Mouse (Mus musculus) neutrophil, adult 5-6 weeks (primary cell): ENCODE data around the gene Atp1a3. TPM values are rescaled to one million over a fixed set of nuclear protein-coding genes. Genes with fewer than 3 reads are reported as not detected.
A peak's percentile ranks its signal among the peaks of the same experiment; 100 is the strongest.
"Not testable (repeated sequence)": the region's sequence is repeated elsewhere in the genome, so short reads cannot be mapped to it uniquely, and the experiment has no call there.

ENCODE experiments used
- ATAC-seq: fragments of 151-379, 151-347 bp; 2 replicates; pipeline ENCODE4 v1.8.0; 2017; ENCODE audit warnings: mild to moderate bottlenecking, moderate TSS enrichment; ENCODE audit not compliant: insufficient number of reproducible peaks, poor library complexity, low FRiP score, severe bottlenecking; ENCODE audit errors: extremely low read depth
- total RNA-seq: library from RNA; stranded (forward); fragments of 200-1000 nt; gene quantifications from 2 replicates; pipeline ENCODE4 v1.2.3, GENCODE M21; 2017

The Atp1a3 gene
- total RNA-seq, result 60.2 and 66.9 TPM in 2 replicates

DNA sequence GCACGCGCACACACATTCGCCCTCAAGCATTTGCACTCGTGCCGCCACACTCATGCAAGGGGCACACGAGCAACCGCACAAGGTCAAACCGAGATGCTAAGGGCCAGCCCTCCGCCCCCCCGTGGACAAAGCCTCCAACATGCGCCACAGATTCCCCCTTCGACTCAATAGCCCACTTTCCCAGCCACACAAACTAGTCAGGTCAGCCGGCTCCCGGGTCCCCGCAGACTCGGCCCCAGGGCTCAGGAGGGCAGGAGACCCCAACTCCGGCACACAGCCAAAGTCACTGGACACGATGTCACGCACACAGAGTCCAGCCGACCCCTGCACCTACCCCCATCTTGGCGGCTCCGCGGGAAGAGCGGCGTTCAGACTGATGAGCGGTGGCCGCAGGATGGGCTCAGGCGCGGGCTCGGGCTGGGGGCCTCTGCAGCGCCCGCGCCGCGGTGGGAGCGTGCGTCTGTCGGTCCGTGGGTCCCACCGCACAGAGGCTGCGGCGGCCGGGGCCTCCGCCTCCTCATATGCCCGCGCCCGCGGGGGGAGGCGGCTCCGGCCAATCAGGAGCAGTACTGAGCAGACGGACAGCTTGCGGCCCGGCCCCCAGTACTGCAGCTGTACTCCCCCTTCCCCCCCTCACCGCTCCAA lies at the start of gene Atp1a3:
Atp1a3 (minus strand) TSS at position 538 of the 645 bp plus-strand sequence.
- peak; percentile 34 for ATAC-seq

GRCm38 (mm10) chr7:25052587-25052986 lies 46.8 kb upstream of the Atp1a3 start:
- ATAC-seq, result no peak

GRCm38 (mm10) chr7:25049295-25049930 lies 43.7 kb upstream of the Atp1a3 start:
- ATAC-seq, result no peak

DNA sequence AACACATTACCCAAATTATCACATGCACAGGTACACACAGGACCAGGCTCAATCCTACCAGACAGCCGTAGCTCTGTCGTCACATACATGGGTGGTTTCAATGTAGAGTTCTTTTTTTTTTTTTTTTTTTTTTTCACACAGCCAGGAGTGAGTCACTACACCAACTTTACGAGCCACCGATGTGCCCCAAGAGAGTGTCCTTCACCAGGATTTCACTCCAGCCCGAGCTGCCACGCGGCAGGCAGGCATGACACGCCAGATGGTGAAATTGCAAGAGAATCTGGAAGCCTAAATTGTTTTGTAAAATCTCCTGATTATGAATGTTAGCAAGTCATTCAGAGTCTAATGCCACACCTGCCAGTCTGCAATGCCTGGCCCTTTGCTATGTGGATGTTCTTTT lies 41.6 kb upstream of the Atp1a3 start:
- no peak for ATAC-seq

GRCm38 (mm10) chr7:25044599-25044998 lies 38.8 kb upstream of the Atp1a3 start:
- not testable (repeated sequence) for ATAC-seq

DNA sequence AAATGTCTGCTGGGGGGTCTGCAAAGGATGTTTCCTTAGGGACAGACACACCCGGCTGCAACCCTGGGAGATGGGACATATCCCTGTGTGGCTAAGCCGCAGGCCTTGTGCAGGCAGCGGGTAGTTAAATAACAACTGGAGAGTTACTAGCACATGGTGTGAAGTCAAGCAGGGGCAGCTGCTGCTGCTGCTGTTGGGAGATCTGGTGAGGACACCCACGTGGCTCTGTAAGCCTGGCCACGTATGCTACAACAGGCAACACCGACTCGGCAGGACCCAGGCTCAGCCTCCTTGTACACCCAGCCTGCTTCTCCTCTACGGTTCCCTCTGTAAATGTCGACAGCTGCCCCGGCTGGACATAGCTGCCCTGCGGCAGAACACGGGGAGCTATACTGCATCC lies 36.2 kb upstream of the Atp1a3 start:
- ATAC-seq, result no peak

GRCm38 (mm10) chr7:25035916-25036315 lies 30.2 kb upstream of the Atp1a3 start:
- ATAC-seq, result peak; percentile 62; the same call in 1 of the 2 replicates

DNA sequence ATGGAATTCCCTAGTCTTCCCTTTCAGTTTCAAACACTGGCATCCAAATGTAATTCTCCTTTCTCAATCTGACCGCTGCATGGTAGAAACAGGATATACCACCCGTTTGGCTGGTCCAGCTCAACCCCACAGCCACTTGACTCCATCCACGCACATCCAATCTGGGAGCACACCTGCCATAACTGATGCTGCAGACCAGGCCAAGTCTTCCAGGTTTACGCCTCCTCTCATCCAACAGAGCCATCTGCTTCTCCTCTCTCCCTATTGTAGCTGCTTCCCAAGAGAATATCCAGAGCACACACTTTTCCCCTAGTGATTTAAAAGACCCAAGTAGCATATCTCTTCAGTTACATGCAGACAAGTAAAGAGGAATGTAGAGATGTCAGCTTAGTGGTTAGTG lies 29.0 kb upstream of the Atp1a3 start:
- no peak for ATAC-seq

GRCm38 (mm10) chr7:25031528-25031927 lies 25.8 kb upstream of the Atp1a3 start:
- ATAC-seq, result no peak

- ATAC-seq, result peak; percentile 65
Observed at GRCm38 (mm10) chr7:25030032-25030753, 24.4 kb upstream of the Atp1a3 start.

GRCm38 (mm10) chr7:25026452-25026851 lies 20.7 kb upstream of the Atp1a3 start:
- no peak for ATAC-seq

DNA sequence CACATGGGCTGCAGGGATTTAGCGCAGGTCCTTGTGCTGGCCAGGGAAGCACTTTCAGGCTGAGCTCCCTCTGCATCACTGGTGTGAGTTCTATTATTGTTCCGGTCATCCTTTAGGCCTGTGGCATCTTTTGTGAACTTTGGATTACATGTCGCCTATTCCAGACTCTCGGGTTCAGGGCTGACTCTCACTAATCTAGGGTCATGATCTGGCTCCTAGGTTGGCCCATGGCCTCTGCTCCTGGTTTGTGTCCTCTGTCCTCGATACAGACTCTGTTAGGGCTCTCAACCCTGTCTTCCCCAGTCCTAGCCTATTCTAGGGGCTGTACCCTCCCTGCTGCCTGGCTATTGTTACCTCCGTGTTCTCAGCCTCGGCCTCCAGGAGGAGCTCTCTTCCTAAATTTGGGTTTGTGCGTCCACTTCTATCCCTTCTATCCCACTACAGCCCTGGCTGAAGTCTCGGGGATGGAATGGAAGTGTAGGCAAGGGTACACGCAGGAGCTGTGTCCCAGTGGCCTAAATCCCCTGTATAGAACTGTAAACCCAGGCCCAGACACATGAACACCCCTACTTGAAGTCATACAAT lies 20.2 kb upstream of the Atp1a3 start:
- no peak for ATAC-seq

GRCm38 (mm10) chr7:25011592-25011991 lies 5.8 kb upstream of the Atp1a3 start:
- no peak for ATAC-seq

DNA sequence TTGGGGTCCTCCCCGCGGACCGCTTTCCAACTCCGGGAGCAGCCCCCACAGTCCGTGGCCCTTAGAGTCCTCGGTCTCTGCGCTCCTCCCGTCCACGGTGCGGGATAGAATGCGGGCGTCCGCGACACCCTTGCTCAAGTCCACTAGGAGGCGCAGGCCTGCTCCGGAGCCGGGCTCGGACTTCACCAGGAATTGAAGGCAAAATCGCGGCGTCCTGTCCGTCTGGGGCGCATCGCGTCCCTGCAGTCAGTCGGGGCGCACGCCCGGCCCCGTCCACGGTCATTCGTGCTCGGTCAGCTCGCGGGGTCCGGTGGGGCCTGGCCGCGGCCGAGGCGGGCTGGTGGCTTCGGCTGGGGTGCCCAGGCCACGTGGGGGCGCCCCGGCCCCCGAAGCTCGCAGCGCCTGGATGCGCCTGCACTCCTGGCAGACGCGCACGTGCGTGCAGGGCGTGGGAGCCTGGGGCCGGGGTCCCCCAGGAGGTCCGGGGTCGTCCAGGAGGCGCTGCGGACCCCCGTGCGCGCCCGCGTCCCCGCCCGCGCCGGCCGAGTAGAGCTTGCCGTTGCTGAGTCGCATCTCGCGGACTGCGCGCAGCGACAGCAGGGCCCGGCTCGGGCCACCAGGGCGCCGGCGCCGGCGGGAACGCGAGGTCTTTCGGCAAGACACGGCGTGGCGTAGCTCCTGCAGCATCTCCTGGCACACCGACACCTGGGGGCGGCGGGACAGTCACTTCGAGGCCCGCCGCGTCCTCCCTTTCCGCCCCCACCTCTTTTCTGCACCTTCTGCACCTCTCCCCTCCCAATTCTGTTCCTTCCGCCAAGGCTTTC lies 4.5 kb upstream of the Atp1a3 start:
- no peak for ATAC-seq

DNA sequence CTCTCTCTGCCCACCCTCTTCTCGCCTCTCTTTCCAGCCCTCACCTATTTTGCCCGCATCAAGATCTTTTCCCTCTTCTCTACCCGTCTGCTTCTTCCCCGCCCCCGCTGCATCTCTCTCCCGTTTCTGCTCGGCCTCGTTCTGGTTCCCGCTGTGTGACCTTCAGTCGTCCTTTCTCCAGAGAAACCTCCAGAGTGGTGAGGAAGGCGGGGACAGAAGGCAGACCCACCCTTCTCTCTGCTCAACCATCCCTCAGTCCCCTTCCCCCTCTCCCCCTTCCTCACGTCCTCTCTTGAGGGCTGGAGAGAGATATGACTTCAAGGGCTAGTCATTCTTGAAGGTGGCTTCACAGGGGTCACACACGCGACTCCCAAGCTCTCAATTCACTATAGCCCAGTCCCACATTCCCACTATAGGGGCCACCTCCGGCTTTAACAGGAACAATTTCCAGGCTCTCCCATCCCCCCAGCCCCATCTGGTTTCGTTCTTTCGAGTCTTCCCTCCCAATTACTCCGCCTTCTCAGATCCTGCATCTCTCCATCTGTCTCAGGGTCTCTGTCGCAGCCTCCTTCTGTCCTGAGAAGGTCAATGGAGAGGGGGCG lies 3.4 kb upstream of the Atp1a3 start:
- no peak for ATAC-seq

DNA sequence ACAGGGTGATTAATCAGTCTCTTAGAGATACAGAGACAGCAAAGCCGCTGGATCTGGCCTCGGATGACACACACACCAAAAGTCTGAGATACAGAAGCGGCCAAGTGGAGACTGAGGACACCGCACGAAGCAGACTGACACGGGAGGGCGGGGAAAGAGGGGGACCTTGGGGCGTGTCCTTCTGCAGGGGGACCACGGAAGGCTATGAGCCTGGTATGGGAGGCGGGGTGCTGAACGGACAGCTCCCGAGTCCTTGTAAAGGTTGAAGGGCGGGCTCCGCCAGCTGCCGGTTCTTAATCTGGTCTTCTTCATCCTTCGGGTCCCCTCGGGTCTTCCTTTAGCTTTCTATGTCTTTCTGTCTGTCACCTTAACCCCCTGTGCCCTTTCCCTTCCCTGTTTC lies 2.9 kb upstream of the Atp1a3 start:
- no peak for ATAC-seq

DNA sequence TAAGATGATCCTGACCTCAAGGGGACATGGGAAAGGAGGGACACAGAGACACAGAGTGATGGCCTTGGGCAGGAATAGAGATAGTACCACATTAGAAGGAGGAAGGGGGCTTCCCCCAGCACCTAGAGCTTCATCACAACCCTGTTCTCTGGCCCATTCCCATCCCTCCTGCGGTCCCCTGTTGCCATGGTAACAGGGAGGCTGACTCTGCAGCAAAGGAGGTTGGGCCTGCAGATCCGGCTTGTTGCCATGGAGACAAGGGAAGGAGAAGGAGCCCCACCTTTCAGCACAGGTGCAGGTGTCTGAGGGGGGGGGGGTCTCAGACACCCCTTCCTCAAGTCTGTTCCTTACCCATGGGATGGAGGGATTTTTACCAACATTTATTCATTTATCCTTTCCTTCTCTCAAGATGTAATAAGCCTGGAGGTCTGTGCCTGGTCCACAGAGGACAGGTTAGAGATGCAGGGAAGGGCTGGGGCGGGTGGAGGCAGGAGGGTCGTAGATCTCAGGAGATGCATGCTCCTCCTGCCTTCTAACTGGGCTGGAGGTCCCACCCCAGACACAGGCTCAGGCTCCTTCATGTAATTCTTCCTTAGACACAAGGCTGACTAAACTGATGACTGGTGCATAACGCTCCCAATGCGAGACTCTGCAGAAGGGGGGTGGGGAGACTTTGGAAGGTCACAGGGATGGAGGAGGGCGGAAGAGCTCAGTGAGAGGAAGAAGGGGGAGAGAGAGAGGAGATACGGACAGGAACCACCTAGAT lies 2.0 kb upstream of the Atp1a3 start:
- no peak for ATAC-seq
